Mouse (Mus musculus) 3134 (cell line): ENCODE results near the gene Tmem106a.
"Not testable (repeated sequence)": the region's sequence is repeated elsewhere in the genome, so short reads cannot be mapped to it uniquely, and the experiment has no call there.

ENCODE experiments used
- DNase-seq: peaks from one replicate; pipeline ENCODE4 v3.0.0-alpha.2; 2011; ENCODE audit warnings: low spot score; ENCODE audit not compliant: insufficient read length; ENCODE audit errors: extremely low read depth

The Tmem106a gene

GRCm38 (mm10) chr11:101582054-101583035, at the start of gene Tmem106a:
TSS of gene Tmem106a (plus strand) at chr11:101582242.
- DNase-seq: peak; percentile 91

DNA sequence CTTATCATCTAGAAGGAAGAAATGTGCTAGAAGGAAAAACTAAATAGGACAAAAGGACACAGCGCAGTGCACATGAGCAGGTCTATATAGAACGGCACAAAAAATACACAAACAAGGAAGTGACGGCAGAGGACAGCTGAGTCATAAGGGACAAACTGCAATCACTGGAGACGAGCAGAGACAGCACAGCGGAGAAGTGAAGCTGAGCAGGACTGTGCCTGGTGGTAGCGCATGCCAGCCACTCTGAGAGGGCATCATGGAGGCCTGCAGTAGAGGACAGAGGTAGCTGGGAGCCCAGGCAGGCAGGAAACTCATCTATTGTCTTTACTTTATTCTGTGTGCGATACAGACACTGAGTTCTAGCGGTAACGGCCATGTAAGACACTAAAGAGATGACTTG, 38.5 kb upstream of the Tmem106a start:
- DNase-seq: no peak

DNA sequence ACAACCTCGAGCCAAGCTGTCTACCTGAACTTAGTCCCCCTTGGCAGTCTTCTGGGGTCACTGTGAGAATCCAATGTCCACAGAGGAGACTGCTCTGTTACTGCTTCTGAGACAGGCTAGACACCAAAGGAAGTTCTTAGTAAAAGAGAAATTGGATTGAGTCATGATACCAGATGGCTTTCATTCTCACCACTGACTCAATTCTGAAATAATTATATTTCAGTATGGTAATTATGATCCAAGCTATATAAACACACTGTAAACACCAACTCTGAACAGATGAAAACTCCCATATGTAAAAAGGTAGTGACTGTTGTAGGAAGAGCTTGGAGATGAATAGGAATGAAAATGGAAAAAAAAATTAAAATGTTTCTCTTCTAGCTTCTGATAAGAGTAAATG, 37.9 kb upstream of the Tmem106a start:
- DNase-seq: no peak

- DNase-seq: no peak
Observed at GRCm38 (mm10) chr11:101548526-101548925, 33.5 kb upstream of the Tmem106a start.

DNA sequence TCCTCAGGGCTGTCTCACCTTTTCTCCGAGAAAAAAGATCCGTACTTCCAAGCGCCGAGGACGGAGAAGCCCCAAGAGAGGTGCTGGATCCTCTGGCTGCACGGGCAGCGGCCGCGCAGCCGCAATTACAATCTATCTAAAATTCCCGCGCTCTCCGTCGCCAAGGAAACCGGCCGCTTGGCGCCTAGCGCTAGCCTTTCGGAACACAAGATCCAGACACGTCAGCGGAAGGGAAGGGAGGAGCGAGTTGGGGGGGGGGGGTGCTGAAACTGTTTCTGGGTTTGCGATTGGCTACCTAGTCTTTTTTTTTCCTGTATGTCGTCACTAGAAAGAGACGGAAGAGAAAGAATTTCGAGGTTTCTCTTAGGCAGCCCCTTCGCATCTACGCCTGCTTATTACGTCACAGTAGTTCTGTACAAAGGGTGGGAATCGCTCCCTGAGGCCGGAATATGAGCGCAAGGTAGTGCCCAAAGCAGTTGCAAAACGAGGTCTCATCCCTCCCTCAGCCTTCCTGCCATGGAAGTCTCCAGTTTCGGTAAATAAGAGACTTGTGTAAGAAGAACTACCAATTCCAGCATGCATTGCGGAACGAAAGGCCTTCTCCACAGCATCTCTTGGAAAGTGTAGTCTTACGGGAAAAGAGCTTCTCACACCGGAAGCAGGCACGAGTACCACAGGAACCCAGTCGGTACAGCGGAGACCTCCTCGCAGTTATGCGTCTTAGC, 30.1 kb upstream of the Tmem106a start, which contains the start of the genes Brca1 and Nbr1:
Brca1 (minus strand) TSS at position 205 of the 725 bp plus-strand sequence.
Nbr1 (plus strand) TSS at position 399 of the 725 bp plus-strand sequence.
- peak; percentile 97 for DNase-seq

- peak; percentile 93 for DNase-seq
Observed at GRCm38 (mm10) chr11:101552476-101553300, 29.4 kb upstream of the Tmem106a start.

DNA sequence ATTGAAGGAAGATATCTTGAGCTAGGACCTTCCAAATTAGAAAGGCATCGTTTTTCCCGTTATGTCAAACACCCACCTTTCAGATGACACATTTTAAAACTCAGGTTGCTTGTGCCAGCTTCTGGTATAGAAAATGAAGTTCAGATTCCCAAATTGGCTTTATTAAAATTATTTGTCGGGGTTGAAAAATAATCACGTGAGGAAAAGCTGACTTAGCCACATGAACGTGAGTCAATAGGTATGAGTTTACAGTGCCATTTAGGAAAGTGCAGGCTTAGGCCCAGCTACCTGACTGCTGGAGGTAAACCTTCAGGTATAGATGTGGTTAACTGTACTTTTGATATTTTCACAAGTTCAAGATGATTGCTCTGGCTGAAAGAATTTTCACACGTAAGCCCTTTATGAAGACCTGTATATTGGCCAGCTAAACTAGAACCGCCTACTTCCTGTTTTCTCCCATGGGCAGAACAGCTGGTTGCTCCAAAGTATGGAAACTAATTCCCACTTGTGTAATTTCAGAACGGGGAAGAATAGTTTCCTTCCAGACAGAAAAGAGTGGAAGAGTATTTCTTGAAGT, 28.6 kb upstream of the Tmem106a start:
- no peak for DNase-seq

- DNase-seq: no peak
Observed at GRCm38 (mm10) chr11:101556541-101556940, 25.5 kb upstream of the Tmem106a start.

GRCm38 (mm10) chr11:101556954-101557353, 25.1 kb upstream of the Tmem106a start:
- no peak for DNase-seq

GRCm38 (mm10) chr11:101562391-101562790, 19.7 kb upstream of the Tmem106a start:
- peak; percentile 67 for DNase-seq

DNA sequence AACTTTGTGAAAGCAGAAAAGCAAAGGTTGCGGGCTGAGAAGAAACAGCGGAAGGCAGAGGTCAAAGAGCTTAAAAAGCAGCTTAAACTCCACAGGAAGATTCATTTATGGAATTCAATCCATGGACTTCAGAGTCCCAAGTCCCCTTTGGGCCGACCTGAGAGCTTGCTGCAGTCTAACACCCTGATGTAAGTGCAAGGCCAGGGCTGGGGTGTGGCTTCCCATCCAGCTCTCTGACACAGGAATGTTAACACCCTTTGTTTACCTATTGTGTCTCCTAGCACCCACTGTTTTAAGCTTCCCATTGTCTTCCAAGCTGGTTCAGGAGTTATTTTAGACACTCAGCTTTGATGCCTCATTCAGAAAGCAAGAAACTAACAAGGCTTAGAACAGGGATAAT, 13.6 kb upstream of the Tmem106a start:
- no peak for DNase-seq

GRCm38 (mm10) chr11:101576116-101576515, 5.9 kb upstream of the Tmem106a start:
- no peak for DNase-seq

DNA sequence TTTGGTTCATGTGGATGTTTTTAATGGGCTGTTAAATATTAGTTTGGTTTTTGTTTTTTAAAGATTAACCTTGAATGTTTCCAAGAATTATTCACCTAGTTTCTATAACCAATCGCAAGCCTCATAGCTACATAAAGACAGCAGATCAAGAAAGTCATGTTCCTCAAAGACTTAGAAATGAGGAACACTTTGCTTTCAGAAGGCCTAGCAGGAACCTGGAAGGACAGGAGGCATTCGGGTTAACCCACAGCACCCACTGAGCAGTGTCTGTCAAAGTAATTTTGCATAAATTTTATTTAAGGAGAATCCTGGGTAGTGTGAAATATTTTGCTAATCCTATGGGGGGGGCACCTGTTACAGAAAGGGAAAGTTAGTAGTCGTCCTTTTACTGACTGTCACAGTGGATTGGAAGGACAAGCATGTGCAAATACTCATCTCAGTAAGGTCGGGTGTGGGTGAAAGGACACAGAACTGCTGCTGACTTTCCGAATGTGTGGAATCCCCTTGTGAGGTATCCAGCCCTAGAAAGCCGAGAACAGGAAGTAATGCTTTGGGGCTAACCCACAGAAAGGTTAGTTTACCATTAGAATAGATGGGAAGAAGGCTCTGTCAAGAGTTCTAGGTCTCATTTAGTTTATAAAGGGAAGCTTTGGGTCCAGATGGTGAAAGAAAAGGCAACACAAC, 819 bp upstream of the Tmem106a start:
- no peak for DNase-seq

- no peak for DNase-seq
Observed at GRCm38 (mm10) chr11:101583205-101583604, 1.2 kb downstream of the Tmem106a start.

DNA sequence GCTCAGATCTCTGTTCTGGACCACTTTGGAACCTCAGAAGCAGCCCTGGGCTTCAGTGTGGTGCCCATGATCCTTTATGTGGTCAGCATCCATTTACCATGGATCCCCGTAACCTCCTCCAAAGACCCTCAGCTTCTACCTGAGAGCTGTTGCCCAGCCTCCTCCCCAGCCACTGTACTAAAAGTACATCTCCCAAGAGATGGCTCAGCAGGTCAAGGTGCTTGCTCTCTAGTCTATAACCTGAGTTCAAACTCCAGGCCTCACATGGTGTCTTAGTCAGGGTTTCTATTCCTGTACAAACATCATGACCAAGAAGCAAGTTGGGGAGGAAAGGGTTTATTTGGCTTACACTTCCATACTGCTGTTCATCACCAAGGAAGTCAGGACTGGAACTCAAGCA, 3.0 kb downstream of the Tmem106a start:
- DNase-seq: not testable (repeated sequence)

DNA sequence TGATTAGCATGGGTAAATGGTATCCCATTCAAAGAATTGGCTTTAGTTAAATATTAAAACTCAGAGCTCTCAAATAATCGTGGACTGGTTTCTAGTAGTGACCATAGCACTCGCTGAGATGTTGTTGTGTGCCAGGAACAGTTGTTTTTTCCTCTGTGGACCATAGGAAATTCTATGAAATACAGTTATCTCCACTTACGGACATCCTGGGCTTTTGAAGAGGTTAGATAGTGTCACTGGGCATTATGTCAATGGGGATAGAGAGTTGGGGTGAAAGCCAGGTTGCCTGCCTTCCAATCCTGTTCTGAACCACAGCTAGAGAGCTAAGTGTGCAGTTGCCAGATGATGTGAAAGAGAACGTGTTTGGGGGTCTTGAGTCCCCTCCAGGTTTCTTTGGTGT, 3.8 kb downstream of the Tmem106a start:
- DNase-seq: no peak

- no peak for DNase-seq
Observed at GRCm38 (mm10) chr11:101587676-101588075, 5.6 kb downstream of the Tmem106a start.

- DNase-seq: no peak
Observed at GRCm38 (mm10) chr11:101588868-101589267, 6.8 kb downstream of the Tmem106a start.

DNA sequence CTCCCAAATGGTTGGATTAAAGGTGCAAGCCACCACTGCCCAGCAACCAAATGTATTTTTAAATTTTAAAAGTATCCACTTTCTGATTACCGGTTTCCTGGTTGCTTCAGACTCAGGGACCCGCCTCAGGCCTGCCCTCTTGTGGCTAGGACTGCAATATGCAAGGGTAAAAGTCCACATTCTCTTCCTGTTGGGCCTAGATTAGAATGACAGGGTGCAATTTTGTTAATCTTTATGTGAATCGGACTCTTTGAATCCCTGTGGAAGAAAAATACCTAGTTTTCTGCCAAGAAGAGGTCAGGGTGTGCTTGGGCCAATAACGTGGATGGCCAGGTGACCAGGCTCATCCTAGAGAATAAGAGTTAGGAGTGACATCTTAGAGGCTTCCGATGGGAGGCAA, 7.4 kb downstream of the Tmem106a start:
- DNase-seq: peak; percentile 30
